Mouse (Mus musculus): ENCODE results near the gene Acer2.
A peak's percentile ranks its signal among the peaks of the same experiment; 100 is the strongest.

Acer2 gene

DNA sequence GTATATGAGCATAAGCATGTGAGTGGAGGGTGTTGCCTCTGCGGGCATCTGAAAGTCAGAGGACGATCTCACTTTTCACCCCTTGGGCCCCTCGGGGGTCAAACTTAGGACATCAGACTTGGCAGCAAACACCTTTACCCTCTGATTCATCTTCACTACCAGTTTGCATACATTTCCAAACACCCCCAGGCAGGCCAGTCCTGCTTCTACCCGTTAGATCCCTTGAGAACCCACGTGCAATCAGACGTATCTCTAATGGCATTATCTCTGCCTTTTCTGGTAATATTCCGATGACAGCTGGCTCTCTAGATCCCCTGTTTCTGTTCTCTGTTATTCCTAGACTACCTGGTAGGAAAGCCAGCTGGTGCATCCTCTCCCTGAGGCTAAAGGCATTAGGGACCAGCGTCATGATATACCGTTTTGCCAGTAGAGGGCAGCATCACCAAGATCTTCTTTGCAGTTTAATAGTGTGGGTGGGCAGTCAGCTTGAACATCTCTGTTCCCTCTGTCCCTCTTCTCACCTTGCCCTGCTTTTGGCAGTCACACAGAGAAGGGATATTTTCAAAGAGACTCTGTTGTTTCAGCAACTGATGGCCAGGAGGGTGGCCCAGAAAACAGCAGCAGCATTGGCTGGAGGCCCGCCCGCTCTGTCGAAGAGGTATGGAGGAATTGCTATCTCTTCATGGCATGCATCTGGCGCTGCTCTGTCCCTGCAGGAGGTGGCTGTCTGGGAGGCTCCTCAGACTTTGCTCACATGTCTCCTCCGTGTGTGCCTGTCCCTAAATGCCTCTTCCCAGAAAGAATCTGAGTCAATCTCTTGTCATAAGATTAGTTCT, 83.6 kb downstream of the Acer2 start:
- DNase-seq, result peak; percentile 19 to 66

GRCm38 (mm10) chr4:86977272-86977671, 103.1 kb downstream of the Acer2 start:
- DNase-seq, result no peak

All from kidney, postnatal 36 days (tissue).